Mouse (Mus musculus) embryonic facial prominence, embryonic 12.5 days (tissue): ENCODE data around the gene Hipk2. TPM values are rescaled to one million over a fixed set of nuclear protein-coding genes. Genes with fewer than 3 reads are reported as not detected.
"Not testable (repeated sequence)": the region's sequence is repeated elsewhere in the genome, so short reads cannot be mapped to it uniquely, and the experiment has no call there.

Experiments used
- ATAC-seq: fragments of 200-750 bp; cut with Nextera tagmentation; 2 replicates; pipeline ENCODE4 v1.8.0; 2017; ENCODE audit not compliant: insufficient number of reproducible peaks, insufficient read depth, low FRiP score, low TSS enrichment
- H3K27ac ChIP-seq: fragments of 300-500 bp; sonication (generic); 2 replicates; pipeline ENCODE4 v1.5.1; 2016; ENCODE audit warnings: mild to moderate bottlenecking
- H3K27me3 ChIP-seq: fragments of 300-500 bp; sonication (generic); 2 replicates; pipeline ENCODE4 v1.6.1; 2016; ENCODE audit warnings: mild to moderate bottlenecking, moderate library complexity
- H3K36me3 ChIP-seq: fragments of 300-500 bp; sonication (generic); 2 replicates; pipeline ENCODE4 v1.6.1; 2016; ENCODE audit warnings: mild to moderate bottlenecking
- H3K4me1 ChIP-seq: fragments of 300-500 bp; sonication (generic); 2 replicates; pipeline ENCODE4 v1.6.1; 2016
- H3K4me2 ChIP-seq: fragments of 300-500 bp; sonication (generic); replicated peaks from 2 replicates; pipeline ENCODE4 v1.6.1; 2016; ENCODE audit warnings: mild to moderate bottlenecking, moderate library complexity
- H3K4me3 ChIP-seq: fragments of 300-500 bp; sonication (generic); 2 replicates; pipeline ENCODE4 v1.5.1; 2016; ENCODE audit warnings: mild to moderate bottlenecking
- H3K9ac ChIP-seq: fragments of 300-500 bp; sonication (generic); 2 replicates; pipeline ENCODE4 v1.6.1; 2016; ENCODE audit warnings: mild to moderate bottlenecking, moderate library complexity
- H3K9me3 ChIP-seq: fragments of 300-500 bp; sonication (generic); 2 replicates; pipeline ENCODE4 v1.6.1; 2016; ENCODE audit warnings: mild to moderate bottlenecking, moderate library complexity
- WGBS: fragments of 180-500 bp; shearing (Covaris S2); methylation state at CpG from one replicate; pipeline ENCODE4 v1.1.7; 2016; 5-methylcytosine and 5-hydroxymethylcytosine counted together
- polyA plus RNA-seq: library from polyadenylated mRNA; unstranded; fragments of >200 nt; fragmentation: Nextera tagmentation; extraction: Ambion mirVana; gene quantifications from 2 replicates; pipeline ENCODE4 v1.2.1, GENCODE M21; 2016

Gene Hipk2
- polyA plus RNA-seq, 1 experiment from 2014 or later, result 19.4 TPM

GRCm38 (mm10) chr6:38677629-38678028 lies 198.3 kb downstream of the Hipk2 start:
- H3K27me3 ChIP-seq, result no peaks in the 10 kb centered on the region
- H3K27ac ChIP-seq, result no peak overlapping the region
- no peak overlapping the region for H3K4me3 ChIP-seq
- H3K9ac ChIP-seq, result no peak overlapping the region
- no peak for ATAC-seq
- H3K4me1 ChIP-seq, result no peaks in the 10 kb centered on the region
- H3K9me3 ChIP-seq, result no peaks in the 10 kb centered on the region
- H3K36me3 ChIP-seq, result no peaks in the 10 kb centered on the region
- WGBS, result 76% methylated on average over 9 of the region's 9 CpGs
- no peak overlapping the region for H3K4me2 ChIP-seq

- no peak for ATAC-seq
- Histone ChIP-seq H3K4me2 (no peak overlapping the region), H3K9me3 (no peaks in the 10 kb centered on the region), H3K4me1 (no peaks in the 10 kb centered on the region), H3K36me3 (no peaks in the 10 kb centered on the region), H3K27ac (no peak overlapping the region), H3K27me3 (no peaks in the 10 kb centered on the region), H3K9ac (no peak overlapping the region), H3K4me3 (no peak overlapping the region)
- WGBS, result 79% methylated on average over 14 of the region's 14 CpGs
Measured at GRCm38 (mm10) chr6:38676723-38677122, 199.2 kb downstream of the Hipk2 start.

- 0 out of 2 replicates have a peak overlapping the region, but pooled peaks have one; percentile 10 for H3K9ac ChIP-seq
- no peak overlapping the region for H3K4me2 ChIP-seq
- no peaks in the 10 kb centered on the region for H3K27me3 ChIP-seq
- no peaks in the 10 kb centered on the region for H3K36me3 ChIP-seq
- no peaks in the 10 kb centered on the region for H3K4me1 ChIP-seq
- no peaks in the 10 kb centered on the region for H3K9me3 ChIP-seq
- no peak overlapping the region for H3K27ac ChIP-seq
- no peak for ATAC-seq
- no peak overlapping the region for H3K4me3 ChIP-seq
- WGBS, result 85% methylated on average over 6 of the region's 6 CpGs
Measured at GRCm38 (mm10) chr6:38676217-38676616, 199.7 kb downstream of the Hipk2 start.

GRCm38 (mm10) chr6:38672011-38672410 lies 204.0 kb downstream of the Hipk2 start:
- 89% methylated on average over 3 of the region's 3 CpGs for WGBS
- ATAC-seq, result no peak

GRCm38 (mm10) chr6:38671270-38671669 lies 204.7 kb downstream of the Hipk2 start:
- WGBS, result 68% methylated on average over 7 of the region's 7 CpGs

More at GRCm38 (mm10) chr6:38672011-38672410, 204.0 kb downstream of the Hipk2 start:
- no peaks in the 10 kb centered on the region for H3K36me3 ChIP-seq
- H3K9me3 ChIP-seq, result no peaks in the 10 kb centered on the region
- H3K4me1 ChIP-seq, result no peaks in the 10 kb centered on the region
- H3K27me3 ChIP-seq, result no peaks in the 10 kb centered on the region
- H3K9ac ChIP-seq, result no peak overlapping the region
- no peak overlapping the region for H3K27ac ChIP-seq
- H3K4me2 ChIP-seq, result no peak overlapping the region
- H3K4me3 ChIP-seq, result no peak overlapping the region

GRCm38 (mm10) chr6:38670488-38670887 lies 205.5 kb downstream of the Hipk2 start:
- H3K27me3 ChIP-seq, H3K27ac ChIP-seq, H3K4me2 ChIP-seq, H3K9me3 ChIP-seq, H3K4me3 ChIP-seq, ATAC-seq, H3K36me3 ChIP-seq, H3K4me1 ChIP-seq, H3K9ac ChIP-seq: not testable (repeated sequence)
- 73% methylated on average over 1 of the region's 1 CpGs for WGBS

More at GRCm38 (mm10) chr6:38671270-38671669, 204.7 kb downstream of the Hipk2 start:
- Histone ChIP-seq H3K4me2 (no peak overlapping the region), H3K9me3 (no peaks in the 10 kb centered on the region), H3K36me3 (no peaks in the 10 kb centered on the region), H3K27ac (no peak overlapping the region), H3K4me3 (no peak overlapping the region), H3K9ac (no peak overlapping the region), H3K4me1 (no peaks in the 10 kb centered on the region), H3K27me3 (no peaks in the 10 kb centered on the region)
- no peak for ATAC-seq

GRCm38 (mm10) chr6:38669580-38669979 lies 206.4 kb downstream of the Hipk2 start:
- 60% methylated on average over 4 of the region's 6 CpGs for WGBS
- Histone ChIP-seq H3K9ac (no peak overlapping the region), H3K4me3 (no peak overlapping the region), H3K4me2 (no peak overlapping the region), H3K9me3 (no peaks in the 10 kb centered on the region), H3K27me3 (peaks cover 14% of the 10 kb centered on the region; the same call in 1 of the 2 replicates), H3K4me1 (no peaks in the 10 kb centered on the region), H3K36me3 (no peaks in the 10 kb centered on the region), H3K27ac (no peak overlapping the region)
- ATAC-seq, result no peak

- ATAC-seq, result peak; percentile 60
Measured at GRCm38 (mm10) chr6:38662714-38663615, 213.0 kb downstream of the Hipk2 start, which contains the start of gene Clec2l. Gene Clec2l, plus strand, starts transcription at chr6:38663069.

GRCm38 (mm10) chr6:38661626-38662025 lies 214.3 kb downstream of the Hipk2 start:
- H3K4me3 ChIP-seq, result no peak overlapping the region
- ATAC-seq, result no peak
- no peak overlapping the region for H3K9ac ChIP-seq
- no peaks in the 10 kb centered on the region for H3K9me3 ChIP-seq
- no peaks in the 10 kb centered on the region for H3K4me1 ChIP-seq
- no peak overlapping the region for H3K4me2 ChIP-seq
- no peaks in the 10 kb centered on the region for H3K36me3 ChIP-seq
- peaks cover 39% of the 10 kb centered on the region; the same call in 1 of the 2 replicates for H3K27me3 ChIP-seq
- no peak overlapping the region for H3K27ac ChIP-seq
- 30% methylated on average over 4 of the region's 4 CpGs for WGBS

More at GRCm38 (mm10) chr6:38662714-38663615, 213.0 kb downstream of the Hipk2 start, which contains the start of gene Clec2l:
- no peak within 1 kb of the TSS for H3K27ac ChIP-seq
- peak within 1 kb of the TSS; percentile 92 for H3K4me2 ChIP-seq
- H3K9ac ChIP-seq, result peak within 1 kb of the TSS; percentile 71
- no peaks in the 10 kb centered on the region for H3K9me3 ChIP-seq
- H3K27me3 ChIP-seq, result peaks cover 39% of the 10 kb centered on the region; the same call in 1 of the 2 replicates
- no peaks in the 10 kb centered on the region for H3K36me3 ChIP-seq
- peak within 1 kb of the TSS; percentile 61 for H3K4me3 ChIP-seq
- no peaks in the 10 kb centered on the region for H3K4me1 ChIP-seq
- under 1% methylated on average over 63 of the region's 84 CpGs for WGBS

- H3K27ac ChIP-seq, result no peak overlapping the region
- no peaks in the 10 kb centered on the region for H3K36me3 ChIP-seq
- no peaks in the 10 kb centered on the region for H3K9me3 ChIP-seq
- H3K4me1 ChIP-seq, result no peaks in the 10 kb centered on the region
- H3K4me3 ChIP-seq, result no peak overlapping the region
- no peak overlapping the region for H3K4me2 ChIP-seq
- ATAC-seq, result no peak
- peaks cover 4% of the 10 kb centered on the region; the same call in 1 of the 2 replicates for H3K27me3 ChIP-seq
- no peak overlapping the region for H3K9ac ChIP-seq
- WGBS, result 39% methylated on average over 14 of the region's 14 CpGs
Measured at GRCm38 (mm10) chr6:38650263-38650937, 225.6 kb downstream of the Hipk2 start.

GRCm38 (mm10) chr6:38649545-38649944 lies 226.4 kb downstream of the Hipk2 start:
- Histone ChIP-seq H3K27me3 (peaks cover 4% of the 10 kb centered on the region; the same call in 1 of the 2 replicates), H3K4me2 (no peak overlapping the region), H3K4me1 (no peaks in the 10 kb centered on the region), H3K9me3 (no peaks in the 10 kb centered on the region), H3K9ac (no peak overlapping the region), H3K36me3 (no peaks in the 10 kb centered on the region), H3K27ac (no peak overlapping the region), H3K4me3 (no peak overlapping the region)
- no peak for ATAC-seq
- 72% methylated on average over 3 of the region's 3 CpGs for WGBS
